Mouse (Mus musculus) olfactory bulb, adult 2 months (tissue): ENCODE data around the gene Gm5485.

Source experiments
- CTCF ChIP-seq: fragments of 200-500 bp; IDR thresholded peaks from 2 replicates; pipeline ENCODE4 v1.5.1; 2012; ENCODE audit warnings: low read depth, mild to moderate bottlenecking, low read length, moderate library complexity; ENCODE audit not compliant: insufficient read depth
- POLR2A ChIP-seq: fragments of 200-500 bp; IDR thresholded peaks from 2 replicates; pipeline ENCODE4 v1.6.1; 2012; ENCODE audit warnings: mild to moderate bottlenecking, low read depth, low read length, moderate library complexity; ENCODE audit not compliant: insufficient read depth

DNA sequence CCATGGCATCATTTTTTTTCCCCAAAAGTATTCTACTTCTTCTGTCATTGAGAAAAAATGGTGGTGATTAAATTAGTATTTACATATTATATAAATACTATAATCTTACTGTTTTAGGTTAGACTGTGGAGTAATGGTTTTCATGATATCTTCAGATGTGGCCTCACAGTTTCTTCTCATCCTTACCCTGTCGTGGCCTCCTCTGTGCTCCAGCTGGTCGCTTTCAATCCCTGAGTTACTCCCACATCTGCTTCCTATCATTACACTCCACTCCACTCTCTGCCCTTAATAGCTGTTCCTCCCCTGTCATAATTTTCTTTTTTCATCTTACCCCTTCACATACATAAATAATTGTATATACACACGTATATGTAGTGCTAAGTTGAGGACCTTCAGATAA is 41.0 kb upstream of the Gm5485 start:
- TF ChIP-seq POLR2A (no peak), CTCF (no peak)
